Mouse (Mus musculus) adrenal gland, adult 2 months (tissue): ENCODE data around the gene Sec22b. TPM values are rescaled to one million over a fixed set of nuclear protein-coding genes. Genes with fewer than 3 reads are reported as not detected.

Source experiments
- DNase-seq: peaks from one replicate; pipeline ENCODE4 v3.0.0; 2021
- long read RNA-seq: library from polyadenylated mRNA; stranded (forward); transcript quantifications from one replicate; pipeline ENCODE4 v2.0.0, GENCODE M21; 2021
- polyA plus RNA-seq: library from polyadenylated mRNA; depleted of rRNA; stranded (reverse); fragments of >200 nt; gene quantifications from 2 replicates; pipeline ENCODE4 v1.2.3, GENCODE M21; 2012; rRNA removed
- total RNA-seq, 2 experiments: library from RNA; stranded (reverse); gene quantifications; 2 replicates each; pipeline ENCODE4 v1.2.3; 2021

Gene Sec22b
- 100 to 1,000 TPM in 1 of 2 experiments, 10 to 100 TPM in 1; 98.8 to 160 TPM for total RNA-seq
- 15.5 and 21.4 TPM in 2 replicates for polyA plus RNA-seq
- long read RNA-seq, transcript Sec22b-201 (5 exons, 2,810 nt), result major isoform, 75 of 76 reads
- long read RNA-seq, partial matches to known transcripts, result 0 of 76 reads
- long read RNA-seq, other reads (novel, unspliced or antisense), result 1 of 76 reads

- DNase-seq, result peak; percentile 93
Measured at GRCm38 (mm10) chr3:97900516-97901490, at the start of gene Sec22b. Sec22b (plus strand) TSS chr3:97901190.

- no peak for DNase-seq
Measured at GRCm38 (mm10) chr3:97851803-97852202, 49.2 kb upstream of the Sec22b start.

GRCm38 (mm10) chr3:97854575-97855384 is 46.2 kb upstream of the Sec22b start:
- DNase-seq, result no peak

- DNase-seq, result no peak
Measured at GRCm38 (mm10) chr3:97859400-97859799, 41.6 kb upstream of the Sec22b start.

GRCm38 (mm10) chr3:97860820-97861451 is 40.1 kb upstream of the Sec22b start:
- no peak for DNase-seq

GRCm38 (mm10) chr3:97866696-97867095 is 34.3 kb upstream of the Sec22b start:
- no peak for DNase-seq

- DNase-seq, result peak; percentile 11
Measured at GRCm38 (mm10) chr3:97867221-97868023, 33.6 kb upstream of the Sec22b start.

- DNase-seq, result peak; percentile 88
Measured at GRCm38 (mm10) chr3:97868024-97868689, 32.8 kb upstream of the Sec22b start.

- no peak for DNase-seq
Measured at GRCm38 (mm10) chr3:97868733-97869132, 32.3 kb upstream of the Sec22b start.

- DNase-seq, result no peak
Measured at GRCm38 (mm10) chr3:97869730-97870129, 31.3 kb upstream of the Sec22b start.

GRCm38 (mm10) chr3:97874777-97875176 is 26.2 kb upstream of the Sec22b start:
- DNase-seq, result no peak

GRCm38 (mm10) chr3:97876259-97876658 is 24.7 kb upstream of the Sec22b start:
- DNase-seq, result no peak

- peak; percentile 67 for DNase-seq
Measured at GRCm38 (mm10) chr3:97879222-97879621, 21.8 kb upstream of the Sec22b start.

- no peak for DNase-seq
Measured at GRCm38 (mm10) chr3:97881576-97881975, 19.4 kb upstream of the Sec22b start.

GRCm38 (mm10) chr3:97887785-97888167 is 13.2 kb upstream of the Sec22b start:
- DNase-seq, result no peak

- no peak for DNase-seq
Measured at GRCm38 (mm10) chr3:97888168-97888901, 12.7 kb upstream of the Sec22b start, which contains the start of gene Pde4dip. Pde4dip (minus strand) TSS chr3:97888707.

- DNase-seq, result no peak
Measured at GRCm38 (mm10) chr3:97890205-97890604, 10.8 kb upstream of the Sec22b start.

- DNase-seq, result no peak
Measured at GRCm38 (mm10) chr3:97894695-97895094, 6.3 kb upstream of the Sec22b start.

GRCm38 (mm10) chr3:97898381-97898780 is 2.6 kb upstream of the Sec22b start:
- DNase-seq, result no peak

- DNase-seq, result no peak
Measured at GRCm38 (mm10) chr3:97901586-97901985, 596 bp downstream of the Sec22b start.
